ENCODE assay signal across 21 mouse cellular contexts in the genomic region with DNA sequence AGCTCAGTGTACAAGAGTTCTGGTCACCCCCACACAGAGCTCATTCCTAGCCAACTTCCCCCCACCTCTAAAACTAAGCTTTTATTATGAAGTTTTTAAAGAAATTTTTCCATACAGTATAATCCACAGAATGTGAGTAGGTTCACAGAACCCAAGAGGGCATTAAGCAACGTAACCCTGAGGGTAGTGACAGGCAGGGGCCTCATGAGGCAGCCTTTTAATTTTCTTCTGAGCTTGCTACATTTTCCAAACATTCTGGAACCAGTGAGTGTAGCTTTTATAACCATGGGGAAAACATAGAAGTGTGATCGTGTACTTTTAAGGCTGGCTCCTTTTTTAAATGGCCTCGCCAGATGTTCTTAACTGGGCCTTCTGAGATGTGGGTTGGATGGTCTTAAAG. TPM values are rescaled to one million over a fixed set of nuclear protein-coding genes. Genes with fewer than 3 reads are reported as not detected.
DNase-seq lines count a peak whose midpoint lies in the region; ATAC-seq and TF ChIP-seq lines count a peak whose summit lies in the region.
"Had no signal": no experiment of that assay in that cellular context is flagged by ENCODE, and none has a peak within 500 bp of the region (broad histone marks: within the 10 kb centered on the region; RNA-seq: fewer than 3 reads in every experiment).

No protein-coding gene starts in this region.

- no peak overlapping the region for H3K4me2 ChIP-seq in intestine, embryonic 16.5 days (ENCODE audit: low read depth, low read length)
- H3K4me2 ChIP-seq in intestine, embryonic 15.5 days (replicated peaks), result no peak overlapping the region
- H3K4me2 ChIP-seq in limb, embryonic 14.5 days (replicated peaks; ENCODE audit: low read depth, low read length, severe bottlenecking), result peak overlapping the region; percentile 32; the same call in 1 of the 2 replicates
- H3K4me2 ChIP-seq: forebrain, embryonic 12.5 days; heart, embryonic 13.5 days; hindbrain, embryonic 12.5 days had no signal

- 58% methylated on average over 3 of the region's 3 CpGs for WGBS in intestine, embryonic 16.5 days
- WGBS in intestine, embryonic 15.5 days, result 65% methylated on average over 3 of the region's 3 CpGs
- 14% methylated on average over 3 of the region's 3 CpGs for WGBS in limb, embryonic 14.5 days

- H3K36me3 ChIP-seq in intestine, embryonic 16.5 days (ENCODE audit: control insufficient read depth, insufficient read depth, low read length), result no peaks in the 10 kb centered on the region
- no peaks in the 10 kb centered on the region for H3K36me3 ChIP-seq in intestine, embryonic 15.5 days
- H3K36me3 ChIP-seq in testis, adult 2 months (ENCODE audit: control insufficient read depth, insufficient read depth, low read length), result no peaks in the 10 kb centered on the region
- peaks cover 18% of the 10 kb centered on the region for H3K36me3 ChIP-seq in limb, embryonic 14.5 days (ENCODE audit: control insufficient read depth, insufficient read depth, low read length)
- H3K36me3 ChIP-seq: forebrain, embryonic 12.5 days; heart, embryonic 13.5 days; hindbrain, embryonic 12.5 days had no signal

- H3K9ac ChIP-seq in intestine, embryonic 16.5 days (ENCODE audit: low read depth, low read length), result peak overlapping the region; percentile 24; the same call in 1 of the 2 replicates
- H3K9ac ChIP-seq in intestine, embryonic 15.5 days, result no peak overlapping the region
- no peak overlapping the region for H3K9ac ChIP-seq in limb, embryonic 14.5 days (ENCODE audit: low read depth, low read length, severe bottlenecking)
- H3K9ac ChIP-seq: forebrain, embryonic 12.5 days; heart, embryonic 13.5 days; hindbrain, embryonic 12.5 days had no signal

- peaks cover 9% of the 10 kb centered on the region; the same call in 1 of the 2 replicates for H3K4me1 ChIP-seq in intestine, embryonic 16.5 days (ENCODE audit: control insufficient read depth, insufficient read depth, low read length)
- peaks cover 17% of the 10 kb centered on the region for H3K4me1 ChIP-seq in intestine, embryonic 15.5 days (replicated peaks)
- peaks cover 4% of the 10 kb centered on the region for H3K4me1 ChIP-seq in testis, adult 2 months (ENCODE audit: control insufficient read depth, insufficient read depth, low read length)
- peaks cover 36% of the 10 kb centered on the region for H3K4me1 ChIP-seq in limb, embryonic 14.5 days (ENCODE audit: control insufficient read depth, insufficient read depth, low read length)
- H3K4me1 ChIP-seq: forebrain, embryonic 12.5 days had no signal

- H3K4me3 ChIP-seq in intestine, embryonic 16.5 days (ENCODE audit: low read length), result no peak overlapping the region
- H3K4me3 ChIP-seq in intestine, embryonic 15.5 days (replicated peaks), result no peak overlapping the region
- H3K4me3 ChIP-seq in testis, adult 2 months (ENCODE audit: control insufficient read depth, low read depth, low read length), result no peak overlapping the region
- no peak overlapping the region for H3K4me3 ChIP-seq in limb, embryonic 14.5 days (replicated peaks; ENCODE audit: low read length)
- H3K4me3 ChIP-seq: forebrain, embryonic 12.5 days; heart, embryonic 13.5 days; hindbrain, embryonic 12.5 days had no signal

- H3K9me3 ChIP-seq in intestine, embryonic 16.5 days (ENCODE audit: control insufficient read depth, low read length), result no peaks in the 10 kb centered on the region
- no peaks in the 10 kb centered on the region for H3K9me3 ChIP-seq in intestine, embryonic 15.5 days
- no peaks in the 10 kb centered on the region for H3K9me3 ChIP-seq in limb, embryonic 14.5 days (ENCODE audit: control insufficient read depth, low read length)
- H3K9me3 ChIP-seq: forebrain, embryonic 12.5 days; heart, embryonic 13.5 days; hindbrain, embryonic 12.5 days had no signal

- no peak for DNase-seq in testis, postnatal 14 days (ENCODE audit: low spot score)
- DNase-seq in limb, embryonic 14.5 days (ENCODE audit: low spot score), result peak; percentile 62
- no peak for DNase-seq in adrenal gland, postnatal 10 days
- DNase-seq: adrenal gland, adult 8-10 months; cerebellum, adult 18-20 months; cerebellum, adult 9-11 months; cerebellum, postnatal 36 days; gastrocnemius, postnatal 25 days; heart, postnatal 4 days had no signal

- no peak for TF ChIP-seq CTCF in testis, adult 2 months (IDR thresholded peaks at IDR 0.05; ENCODE audit: control insufficient read depth, insufficient read depth, insufficient replicate concordance, low read depth, low read length)

- no peak for ATAC-seq in intestine, embryonic 16.5 days
- no peak for ATAC-seq in intestine, embryonic 15.5 days
- peak; percentile 76 for ATAC-seq in limb, embryonic 14.5 days (ENCODE audit: low FRiP score, low read depth)
- ATAC-seq: forebrain, embryonic 16.5 days; hindbrain, embryonic 16.5 days; inflammation-experienced regulatory T-cells, adult 6 months had no signal

- H3K27ac ChIP-seq in intestine, embryonic 16.5 days (ENCODE audit: low read length), result no peak overlapping the region
- H3K27ac ChIP-seq in intestine, embryonic 15.5 days, result no peak overlapping the region
- H3K27ac ChIP-seq in testis, adult 2 months (ENCODE audit: control insufficient read depth, insufficient read depth, low read depth, low read length), result peak overlapping the region; percentile 57
- H3K27ac ChIP-seq in limb, embryonic 14.5 days (replicated peaks; ENCODE audit: low read depth, low read length), result peak overlapping the region; percentile 91
- H3K27ac ChIP-seq: forebrain, embryonic 12.5 days; hindbrain, embryonic 12.5 days had no signal

- H3K27me3 ChIP-seq in intestine, embryonic 16.5 days (replicated peaks; ENCODE audit: control insufficient read depth, insufficient read depth, low read length), result no peaks in the 10 kb centered on the region
- no peaks in the 10 kb centered on the region for H3K27me3 ChIP-seq in intestine, embryonic 15.5 days (replicated peaks)
- H3K27me3 ChIP-seq in testis, adult 2 months (ENCODE audit: control insufficient read depth, insufficient read depth, low read length), result no peaks in the 10 kb centered on the region
- no peaks in the 10 kb centered on the region for H3K27me3 ChIP-seq in limb, embryonic 14.5 days (ENCODE audit: control insufficient read depth, insufficient read depth, low read length)
- H3K27me3 ChIP-seq: forebrain, embryonic 12.5 days; hindbrain, embryonic 12.5 days had no signal

- TF ChIP-seq POLR2A in testis, adult 2 months (IDR thresholded peaks at IDR 0.05; ENCODE audit: control insufficient read depth, low read depth, low read length), result no peak
- no peak for TF ChIP-seq POLR2A in limb, embryonic 14.5 days (IDR thresholded peaks at IDR 0.05; ENCODE audit: borderline replicate concordance, extremely low read depth, insufficient read depth, insufficient read length)

RNA-seq across cellular contexts. Expression of a gene that starts 5.5 kb away (rescaled TPM):
- 2.8 and 2.9 TPM in 2 replicates for polyA plus RNA-seq in intestine, embryonic 16.5 days (2015; fragmentation: Nextera tagmentation; extraction: Ambion mirVana)
- 2.5 and 2.6 TPM in 2 replicates for polyA plus RNA-seq in intestine, embryonic 15.5 days (2015; fragmentation: Nextera tagmentation; extraction: Ambion mirVana)
- polyA plus RNA-seq in testis, adult 2 months (2012; rRNA removed), result 2.8 and 3.7 TPM in 2 replicates
- polyA plus RNA-seq in limb, embryonic 14.5 days (2012; rRNA removed), result 19.2 and 28.5 TPM in 2 replicates
- 12.7 and 15.5 TPM in 2 replicates for polyA plus RNA-seq in limb, embryonic 14.5 days (2014; fragmentation: Nextera tagmentation; extraction: Ambion mirVana)
- total RNA-seq in adrenal gland, postnatal 10 days (2021), result 1 to 10 TPM; 2.6 to 3.3 TPM
- total RNA-seq: granulocyte monocyte progenitor cell, adult 5-6 weeks had no signal
- polyA plus RNA-seq: inflammation-experienced regulatory T-cells, adult 6 months had no signal

RNA-seq across cellular contexts. Expression of a gene that starts 34.4 kb away (rescaled TPM):
- polyA plus RNA-seq in intestine, embryonic 16.5 days (2015; fragmentation: Nextera tagmentation; extraction: Ambion mirVana), result not detected in 2 replicates
- polyA plus RNA-seq in intestine, embryonic 15.5 days (2015; fragmentation: Nextera tagmentation; extraction: Ambion mirVana), result not detected in 2 replicates
- 60.2 and 67.8 TPM in 2 replicates for polyA plus RNA-seq in testis, adult 2 months (2012; rRNA removed)
- 0.03 TPM in 2 replicates for polyA plus RNA-seq in limb, embryonic 14.5 days (2012; rRNA removed)
- polyA plus RNA-seq in limb, embryonic 14.5 days (2014; fragmentation: Nextera tagmentation; extraction: Ambion mirVana), result not detected in 2 replicates
- not detected for total RNA-seq in adrenal gland, postnatal 10 days (2021)
- total RNA-seq: adrenal gland, adult 8-10 months; gastrocnemius, postnatal 25 days; granulocyte monocyte progenitor cell, adult 5-6 weeks; heart, postnatal 4 days had no signal
- polyA plus RNA-seq: forebrain, embryonic 12.5 days; forebrain, embryonic 16.5 days; frontal cortex, adult 2 months; heart, embryonic 13.5 days; heart, postnatal 0 days; hindbrain, embryonic 12.5 days; hindbrain, embryonic 16.5 days; inflammation-experienced regulatory T-cells, adult 6 months had no signal

Comparison
In these comparisons a context has a peak if more than half of its experiments do, and no peak if none do; other contexts are left out.
1. H3K27ac ChIP-seq: peak in testis, adult 2 months (single experiment) and limb, embryonic 14.5 days (single experiment); none in intestine, embryonic 16.5 days (single experiment) and intestine, embryonic 15.5 days (single experiment).
2. RNA of a gene that starts 34.4 kb away (polyA plus RNA-seq): 60.2 to 67.8 TPM in testis, adult 2 months; 0.03 TPM in limb, embryonic 14.5 days, not detected in intestine, embryonic 16.5 days and not detected in intestine, embryonic 15.5 days; every median in the first group is over 10 times any median in the second.